Mouse (Mus musculus) urinary bladder, adult 18-20 months (tissue): ENCODE measurements around the gene Gucy2c.
"Not testable (repeated sequence)": the region's sequence is repeated elsewhere in the genome, so short reads cannot be mapped to it uniquely, and the experiment has no call there.

ENCODE experiments used
- DNase-seq, 2 experiments: peaks; one replicate each; pipeline ENCODE4 v3.0.0; 2022; ENCODE audit warnings: low spot score in 2 of 2, mixed read lengths in 2 of 2

Gucy2c gene

DNA sequence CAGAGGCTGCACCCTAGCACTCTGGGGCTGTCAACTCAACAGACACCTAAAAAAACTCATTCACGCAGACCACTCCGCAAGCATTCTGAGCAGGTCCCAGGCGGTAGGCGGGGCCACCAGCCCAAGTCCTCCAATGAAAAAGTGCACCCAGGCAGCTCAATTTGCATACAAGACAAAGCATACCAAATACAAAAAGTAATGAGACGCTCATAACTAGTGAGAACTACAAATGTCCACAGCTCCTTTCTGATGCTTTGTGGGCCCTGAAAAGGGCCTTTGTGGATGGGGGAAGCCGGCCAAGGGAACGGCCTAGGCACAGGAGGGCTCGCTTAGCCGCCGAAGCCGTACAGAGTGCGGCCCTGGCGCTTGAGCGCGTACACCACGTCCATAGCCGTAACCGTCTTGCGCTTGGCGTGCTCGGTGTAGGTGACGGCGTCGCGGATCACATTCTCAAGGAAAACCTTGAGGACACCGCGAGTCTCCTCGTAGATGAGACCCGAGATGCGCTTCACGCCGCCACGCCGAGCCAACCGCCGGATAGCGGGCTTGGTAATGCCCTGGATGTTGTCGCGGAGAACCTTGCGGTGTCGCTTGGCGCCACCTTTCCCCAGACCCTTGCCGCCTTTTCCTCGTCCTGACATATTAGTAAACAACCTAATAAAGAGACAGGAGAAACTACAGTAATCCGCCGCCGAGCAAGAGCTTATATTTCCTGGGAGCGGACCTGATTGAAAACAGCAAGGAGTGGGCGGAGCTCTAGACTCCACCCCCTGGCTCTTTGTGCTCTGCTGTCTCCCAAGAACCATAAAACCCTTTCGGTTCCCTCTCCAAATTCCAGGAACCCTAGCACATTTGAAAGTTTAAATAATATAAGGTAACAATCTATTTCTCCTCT lies 22.4 kb upstream of the Gucy2c start, which contains the start of gene Hist4h4:
TSS of gene Hist4h4 (minus strand) at position 677 of the 895 bp plus-strand sequence.
- peak; percentile 95 to 99 for DNase-seq

DNA sequence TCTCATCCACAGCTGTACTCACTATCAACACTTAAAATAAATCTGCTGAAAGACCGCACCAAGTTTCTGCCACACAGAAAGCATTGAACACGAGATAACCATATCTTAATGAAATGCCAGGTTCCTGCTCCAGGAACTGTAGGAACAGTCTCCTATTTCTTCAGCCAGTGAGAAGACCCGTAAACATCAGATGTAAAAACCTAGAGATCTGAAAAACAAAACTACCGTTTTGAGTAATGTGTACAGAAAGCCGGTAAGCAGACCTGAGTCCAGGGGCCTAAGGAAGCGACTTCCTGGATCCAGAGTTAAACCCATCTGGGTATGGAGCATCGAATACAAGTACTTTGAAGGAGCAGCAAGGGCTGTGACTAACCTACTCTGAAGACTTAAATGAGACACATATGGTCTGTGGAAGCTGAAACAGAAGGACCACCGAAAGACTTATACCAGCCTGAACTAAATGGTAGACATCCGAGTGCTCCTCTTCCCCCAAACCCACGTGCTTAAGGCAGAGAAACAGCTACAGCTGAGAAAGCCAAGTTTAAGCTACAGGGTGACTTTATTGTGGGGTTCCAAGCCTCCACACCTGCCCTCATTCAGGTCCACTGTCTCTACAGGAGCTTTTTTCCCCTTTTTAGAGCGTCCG lies 21.7 kb upstream of the Gucy2c start:
- no peak for DNase-seq

DNA sequence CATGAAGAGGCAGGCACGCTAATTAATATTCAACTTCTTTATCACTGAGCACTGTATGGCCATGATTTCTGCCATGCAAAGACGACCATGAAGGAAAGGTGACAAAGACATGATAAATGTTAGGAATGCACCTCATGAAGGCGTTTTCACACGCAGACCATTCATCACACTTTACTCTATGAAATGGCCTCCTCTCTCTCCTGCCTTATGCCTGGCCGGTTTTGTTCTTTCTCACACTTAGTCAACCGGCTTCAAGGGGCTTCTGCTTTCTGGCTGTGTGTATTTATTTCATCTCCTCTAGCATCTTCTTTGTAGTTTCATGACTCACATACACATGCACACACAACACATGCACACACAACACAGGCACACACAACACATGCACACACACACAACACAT lies 19.7 kb upstream of the Gucy2c start:
- DNase-seq: no peak

DNA sequence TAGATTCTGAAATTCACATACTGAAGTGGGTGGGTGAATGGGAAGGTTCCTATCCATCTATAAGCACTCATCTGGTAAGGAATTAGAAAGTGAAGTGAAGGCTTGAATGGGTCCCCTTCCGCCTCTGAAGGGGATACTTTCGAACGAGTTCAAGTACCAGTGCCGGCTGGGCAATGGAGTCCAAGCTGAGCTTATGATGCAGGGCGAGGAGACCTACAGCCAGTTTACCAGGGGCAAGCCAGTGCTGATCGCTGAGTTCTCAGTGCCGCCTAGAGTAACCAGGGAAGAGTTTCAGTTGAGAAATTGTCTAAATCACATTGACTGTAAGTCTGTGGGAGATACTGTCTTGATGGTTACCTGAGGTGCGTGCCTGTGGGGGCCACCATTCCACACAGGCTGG lies 19.1 kb upstream of the Gucy2c start:
- no peak for DNase-seq

DNA sequence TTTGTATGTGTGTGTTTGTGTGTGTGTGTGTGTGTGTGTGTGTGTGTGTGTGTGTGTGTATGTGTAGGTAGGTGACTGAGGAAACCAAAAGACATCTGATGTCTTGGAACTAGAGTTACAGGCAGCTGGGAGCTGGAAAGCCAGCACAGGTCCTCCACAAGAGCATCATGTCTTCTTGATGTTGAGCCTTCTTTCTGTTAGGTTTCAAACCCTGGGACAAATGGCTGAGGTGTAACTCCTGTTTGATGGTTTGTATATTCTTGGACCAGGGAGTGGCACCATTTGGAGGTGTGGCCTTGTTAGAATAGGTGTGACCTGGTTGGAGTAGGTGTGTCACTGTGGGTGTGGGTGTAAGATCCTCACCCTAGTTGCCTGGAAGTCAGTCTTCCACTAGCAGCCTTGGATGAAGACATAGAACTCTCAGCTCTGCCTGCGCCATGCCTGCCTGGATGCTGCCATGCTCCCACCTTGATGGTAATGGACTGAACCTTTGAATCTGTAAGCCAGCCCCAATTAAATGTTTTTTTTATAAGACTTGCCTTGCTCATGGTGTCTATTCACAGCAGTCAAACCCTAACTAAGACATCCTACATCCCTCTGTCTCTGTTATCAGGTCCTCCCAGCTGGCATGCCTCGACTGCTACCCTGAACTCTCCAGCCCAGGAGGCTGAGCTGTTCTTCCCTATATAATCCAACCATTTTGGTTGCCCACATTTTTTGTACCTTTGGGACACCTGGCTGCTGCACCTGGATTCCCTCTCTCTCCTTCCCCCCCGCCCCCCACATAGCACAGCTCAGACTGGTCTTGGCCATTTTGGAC lies 16.5 kb upstream of the Gucy2c start:
- DNase-seq: not testable (repeated sequence)

- no peak for DNase-seq
Measured at GRCm38 (mm10) chr6:136795850-136796249, 14.3 kb upstream of the Gucy2c start.

DNA sequence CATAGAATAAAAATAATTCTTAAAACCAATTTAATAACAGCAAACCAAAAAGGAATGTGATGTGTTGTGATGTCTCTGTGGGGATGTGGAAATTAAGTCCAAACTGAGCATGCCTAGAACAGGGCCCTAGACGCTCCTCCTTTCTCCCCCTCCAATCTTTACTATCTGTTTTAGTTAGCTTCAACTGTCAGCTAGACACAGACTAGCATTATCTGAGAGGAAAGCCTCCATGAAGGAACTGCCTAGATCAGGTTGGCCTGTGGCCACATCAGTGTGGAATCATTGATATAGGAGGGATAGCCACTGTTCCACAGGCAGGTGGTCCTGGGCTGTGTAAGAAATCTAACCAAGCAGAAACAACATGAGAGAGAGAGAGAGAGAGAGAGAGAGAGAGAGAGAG lies 13.5 kb upstream of the Gucy2c start:
- no peak for DNase-seq

DNA sequence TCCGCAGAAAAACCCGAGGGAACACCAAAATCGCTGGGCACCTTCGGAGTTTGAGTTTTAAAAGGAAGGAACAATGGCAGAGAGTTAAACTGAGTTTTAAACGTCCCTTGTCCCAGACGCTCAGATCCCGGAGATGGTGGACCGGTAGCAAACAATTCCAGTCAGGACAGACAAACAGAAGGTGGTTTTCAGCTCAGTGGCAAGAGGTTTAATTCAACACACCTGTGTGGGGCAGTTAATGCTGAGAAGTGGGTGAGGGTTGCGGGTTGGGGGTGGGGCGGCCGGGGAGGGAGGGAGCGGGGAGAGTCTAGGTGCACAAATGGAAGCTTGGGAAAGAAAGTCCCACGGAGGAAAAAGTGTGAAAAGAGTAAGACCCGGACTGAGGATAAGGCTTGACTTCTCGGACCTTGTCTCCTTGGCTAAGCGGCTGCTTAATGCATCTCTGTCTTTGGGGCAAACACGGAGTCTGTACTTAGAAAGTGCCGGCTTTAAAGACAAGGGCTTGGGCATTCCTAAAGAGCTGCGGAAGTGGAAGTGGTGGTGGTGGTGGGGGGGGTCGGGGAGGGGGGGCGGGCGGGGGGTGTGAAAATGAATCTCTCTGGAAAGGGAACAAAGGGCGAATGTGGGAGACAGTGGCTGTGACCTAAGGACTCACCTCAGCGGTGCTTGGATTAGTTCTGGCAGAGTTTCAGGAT lies 12.4 kb upstream of the Gucy2c start:
- no peak for DNase-seq

GRCm38 (mm10) chr6:136792884-136793758 lies 11.6 kb upstream of the Gucy2c start:
- DNase-seq: no peak

DNA sequence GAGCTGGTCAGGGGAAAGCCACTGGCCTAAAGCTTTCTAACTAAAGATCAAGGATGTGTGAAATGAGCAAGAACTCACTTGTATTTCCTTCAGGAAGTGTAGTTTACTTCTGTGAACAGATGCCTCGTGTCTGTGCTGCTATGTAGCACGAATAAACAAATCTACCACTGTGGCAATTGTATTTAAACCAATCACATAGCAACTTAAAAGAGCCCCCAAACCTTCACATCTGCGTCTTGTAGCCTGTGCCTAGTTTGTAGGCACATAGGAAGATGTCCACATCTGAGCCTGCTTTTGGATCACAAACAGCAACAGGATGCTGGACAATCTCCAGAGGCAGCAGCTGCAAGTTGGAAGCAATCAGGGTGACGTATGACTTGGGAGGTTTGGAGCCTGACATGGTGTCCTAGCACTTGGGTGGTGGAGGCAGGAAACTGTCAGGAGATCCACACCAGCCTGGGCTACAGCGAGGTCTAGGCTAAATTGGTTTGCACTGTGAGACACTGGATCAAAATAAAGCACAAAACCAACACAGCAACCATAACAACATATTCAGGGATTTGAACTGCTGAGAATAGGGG lies 7.9 kb upstream of the Gucy2c start:
- peak in 1 of 2 experiments; percentile 52 for DNase-seq

DNA sequence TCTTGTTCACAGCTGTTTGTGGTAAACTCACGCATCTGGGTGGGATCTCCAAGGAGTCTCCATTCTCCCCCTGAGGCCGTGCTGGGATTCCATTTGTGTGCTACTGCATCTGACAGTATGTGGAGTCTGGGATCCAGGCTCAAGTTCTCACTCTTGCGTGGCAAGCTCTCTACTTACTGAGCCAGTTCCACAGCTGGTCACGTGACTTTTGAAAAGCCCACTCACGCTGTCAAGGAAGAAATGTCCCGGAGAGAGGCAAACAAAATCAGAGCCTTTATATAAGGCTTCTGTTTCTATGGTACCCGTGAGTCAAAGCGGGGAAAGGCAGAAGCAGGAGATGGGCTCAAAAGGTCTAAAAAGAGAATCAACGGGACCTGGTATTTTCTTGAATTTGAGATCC lies 1.2 kb upstream of the Gucy2c start:
- no peak for DNase-seq

GRCm38 (mm10) chr6:136782146-136782545 lies 581 bp upstream of the Gucy2c start:
- DNase-seq: no peak

GRCm38 (mm10) chr6:136776392-136776791 lies 5.2 kb downstream of the Gucy2c start:
- DNase-seq: no peak

DNA sequence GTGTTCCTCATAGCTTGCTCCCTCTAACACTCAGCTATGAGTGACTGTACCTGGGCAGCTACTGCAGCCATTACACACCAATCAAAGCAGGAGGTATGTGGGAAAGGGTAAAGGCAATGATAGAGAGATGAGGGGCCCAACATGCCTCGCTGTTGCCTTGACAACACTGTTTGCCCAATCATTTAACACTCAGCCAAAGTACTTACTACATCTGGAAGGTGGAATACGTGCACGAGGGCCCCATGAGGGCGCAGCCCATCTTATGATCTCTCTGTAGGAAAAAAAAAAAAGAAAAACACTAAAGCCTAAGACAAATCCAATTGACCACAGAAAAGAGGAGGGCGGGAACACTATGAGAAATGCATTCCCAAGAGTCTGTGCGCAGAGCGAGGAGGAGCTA lies 11.7 kb downstream of the Gucy2c start:
- no peak for DNase-seq

DNA sequence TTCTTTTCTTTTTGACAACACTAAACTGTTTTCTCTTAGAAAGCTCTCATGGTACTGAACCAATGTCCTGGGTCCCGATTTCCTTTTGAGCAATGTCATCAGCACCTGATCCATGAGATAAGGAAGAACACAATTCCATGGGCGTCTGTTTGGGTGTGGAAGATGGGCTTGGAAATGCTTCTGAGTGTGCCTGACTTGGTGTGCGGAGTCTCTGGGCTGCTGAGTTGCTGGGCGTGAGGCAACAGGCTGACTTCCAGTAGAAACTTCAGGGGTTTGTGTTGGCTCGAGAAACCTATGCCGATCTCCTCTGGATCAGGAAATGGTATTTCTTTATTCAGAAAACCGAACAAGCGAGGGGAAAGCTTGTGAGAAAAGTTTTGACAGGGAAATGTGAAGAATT lies 12.4 kb downstream of the Gucy2c start:
- DNase-seq: no peak

- no peak for DNase-seq
Measured at GRCm38 (mm10) chr6:136763912-136764311, 17.7 kb downstream of the Gucy2c start.

DNA sequence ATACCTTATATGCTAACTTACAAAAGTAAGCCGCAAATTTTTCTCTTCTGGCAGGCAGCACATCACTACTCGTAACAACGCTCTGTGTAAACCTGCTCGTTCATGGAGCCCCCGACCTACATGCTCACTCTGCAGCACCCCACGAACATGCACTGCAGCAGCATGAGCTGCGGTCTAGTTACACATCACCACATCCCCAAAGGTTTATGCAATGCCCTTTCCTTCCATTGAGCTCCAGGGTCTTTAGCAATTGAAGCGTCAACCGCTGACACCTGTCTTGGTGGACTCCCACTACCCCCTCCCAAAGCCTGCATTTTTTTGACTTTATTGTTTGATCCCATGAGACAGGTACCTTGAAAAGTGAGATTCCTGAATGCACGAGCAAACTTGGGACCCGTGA lies 31.0 kb downstream of the Gucy2c start:
- DNase-seq: no peak

GRCm38 (mm10) chr6:136745586-136745985 lies 36.0 kb downstream of the Gucy2c start:
- no peak for DNase-seq

DNA sequence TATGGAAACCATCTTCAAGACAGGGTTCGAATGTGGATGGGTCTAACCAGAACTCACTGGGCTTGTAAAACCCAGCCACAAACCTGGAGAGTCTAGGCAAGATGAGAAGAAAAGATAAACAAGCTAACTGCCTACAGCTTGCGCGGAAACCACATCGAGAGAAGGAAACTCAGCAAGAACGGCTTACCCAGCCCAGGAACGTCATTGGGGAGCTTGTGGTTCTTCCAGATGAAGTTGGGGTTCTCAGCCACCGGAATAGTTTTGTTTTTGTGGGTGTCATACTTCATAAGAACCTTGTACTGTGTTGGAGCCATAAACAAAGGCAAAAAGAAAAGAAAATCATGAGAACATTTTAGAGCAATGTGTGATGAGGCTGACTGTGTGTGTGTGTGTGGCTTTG lies 37.8 kb downstream of the Gucy2c start:
- DNase-seq: no peak
